Mouse (Mus musculus): ENCODE data around the gene Mllt11. TPM values are rescaled to one million over a fixed set of nuclear protein-coding genes. Genes with fewer than 3 reads are reported as not detected.
A peak's percentile ranks its signal among the peaks of the same experiment; 100 is the strongest.
"Not testable (repeated sequence)": the region's sequence is repeated elsewhere in the genome, so short reads cannot be mapped to it uniquely, and the experiment has no call there.

The Mllt11 gene
- polyA plus RNA-seq, 1 experiment from 2014 or later: 15.7 TPM

GRCm38 (mm10) chr3:95218466-95219137, 13.4 kb downstream of the Mllt11 start:
- DNase-seq (ENCODE audit: low spot score): no peak

GRCm38 (mm10) chr3:95217255-95218134, 14.5 kb downstream of the Mllt11 start, which contains the start of gene Gabpb2:
TSS of gene Gabpb2 (minus strand) at chr3:95217916.
- DNase-seq (ENCODE audit: low spot score): peak; percentile 92

GRCm38 (mm10) chr3:95216655-95217254, 15.2 kb downstream of the Mllt11 start:
- no peak for DNase-seq (ENCODE audit: low spot score)

- DNase-seq (ENCODE audit: low spot score): no peak
Measured at GRCm38 (mm10) chr3:95213609-95213975, 18.4 kb downstream of the Mllt11 start.

GRCm38 (mm10) chr3:95212889-95213608, 18.9 kb downstream of the Mllt11 start:
- not testable (repeated sequence) for DNase-seq (ENCODE audit: low spot score)

- DNase-seq (ENCODE audit: low spot score): peak; percentile 75
Measured at GRCm38 (mm10) chr3:95210585-95210984, 21.4 kb downstream of the Mllt11 start.

GRCm38 (mm10) chr3:95208286-95208685, 23.7 kb downstream of the Mllt11 start:
- no peak for DNase-seq (ENCODE audit: low spot score)

- DNase-seq (ENCODE audit: low spot score): no peak
Measured at GRCm38 (mm10) chr3:95203880-95204279, 28.1 kb downstream of the Mllt11 start.

GRCm38 (mm10) chr3:95200562-95200961, 31.4 kb downstream of the Mllt11 start:
- no peak for DNase-seq (ENCODE audit: low spot score)

GRCm38 (mm10) chr3:95200132-95200531, 31.8 kb downstream of the Mllt11 start:
- no peak for DNase-seq (ENCODE audit: low spot score)

- no peak for DNase-seq (ENCODE audit: low spot score)
Measured at GRCm38 (mm10) chr3:95199101-95199500, 32.9 kb downstream of the Mllt11 start.

GRCm38 (mm10) chr3:95195772-95196171, 36.2 kb downstream of the Mllt11 start:
- no peak for DNase-seq (ENCODE audit: low spot score)

GRCm38 (mm10) chr3:95194721-95195135, 37.2 kb downstream of the Mllt11 start:
- no peak for DNase-seq (ENCODE audit: low spot score)

GRCm38 (mm10) chr3:95186888-95187287, 45.1 kb downstream of the Mllt11 start:
- no peak for DNase-seq (ENCODE audit: low spot score)

- DNase-seq (ENCODE audit: low spot score): no peak
Measured at GRCm38 (mm10) chr3:95186100-95186499, 45.9 kb downstream of the Mllt11 start.

GRCm38 (mm10) chr3:95184796-95185577, 47.0 kb downstream of the Mllt11 start:
- DNase-seq (ENCODE audit: low spot score): no peak

- DNase-seq (ENCODE audit: low spot score): no peak
Measured at GRCm38 (mm10) chr3:95181841-95182240, 50.1 kb downstream of the Mllt11 start.

- DNase-seq (ENCODE audit: low spot score): no peak
Measured at GRCm38 (mm10) chr3:95179890-95180289, 52.1 kb downstream of the Mllt11 start.

- DNase-seq (ENCODE audit: low spot score): no peak
Measured at GRCm38 (mm10) chr3:95178948-95179347, 53.0 kb downstream of the Mllt11 start.

- no peak for DNase-seq (ENCODE audit: low spot score)
Measured at GRCm38 (mm10) chr3:95177583-95177982, 54.4 kb downstream of the Mllt11 start.

- no peak for DNase-seq (ENCODE audit: low spot score)
Measured at GRCm38 (mm10) chr3:95176500-95176899, 55.5 kb downstream of the Mllt11 start.

Measured in thymus, postnatal 0 days (tissue).